Mouse (Mus musculus): ENCODE data around the gene Zyx.

Zyx gene

DNA sequence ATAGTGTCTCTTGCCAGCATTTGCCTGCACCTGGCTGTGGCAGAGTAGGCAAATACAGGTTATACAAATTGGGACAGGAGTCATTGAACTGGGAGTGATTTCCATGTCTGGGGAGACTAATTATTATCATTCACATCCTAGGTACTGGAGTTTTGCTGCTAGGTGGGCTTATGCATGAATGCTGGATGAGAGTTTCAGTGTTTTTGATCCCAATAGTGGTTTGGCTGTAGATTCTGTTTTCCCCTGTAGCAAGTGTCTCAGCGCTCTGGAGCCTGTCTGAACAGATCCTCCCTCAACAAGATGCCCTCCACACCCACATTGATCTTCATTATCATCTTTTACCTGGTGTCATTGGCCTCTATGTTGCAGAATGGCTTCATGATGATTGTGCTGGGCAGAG is 50.5 kb downstream of the Zyx start, which contains the start of gene Tas2r143:
Gene Tas2r143 (plus strand): TSS at position 301 of the 400 bp plus-strand sequence.
- DNase-seq, result no peak

GRCm38 (mm10) chr6:42405134-42405533 is 55.7 kb downstream of the Zyx start, which contains the start of gene Tas2r135:
Gene Tas2r135 (plus strand): TSS chr6:42405434.
- DNase-seq, result no peak

Measured in cerebellum, adult 8-10 months (tissue).